Mouse (Mus musculus) thymus, adult 2 months (tissue): ENCODE measurements around the gene Hip1.

ENCODE experiments used
- CTCF ChIP-seq: fragments of 200-500 bp; IDR thresholded peaks from 2 replicates; pipeline ENCODE4 v1.5.1; 2012; ENCODE audit warnings: mild to moderate bottlenecking, control low read depth, low read length, moderate library complexity, borderline replicate concordance; ENCODE audit not compliant: control insufficient read depth, poor library complexity, insufficient read depth; ENCODE audit errors: extremely low read depth
- POLR2A ChIP-seq: fragments of 200-500 bp; IDR thresholded peaks from 2 replicates; pipeline ENCODE4 v1.6.1; 2012; ENCODE audit warnings: mild to moderate bottlenecking, low read length, control low read depth, moderate library complexity; ENCODE audit not compliant: control insufficient read depth, poor library complexity, insufficient read depth; ENCODE audit errors: extremely low read depth

- TF ChIP-seq POLR2A (no peak), CTCF (no peak)
Observed at GRCm38 (mm10) chr5:135395826-135396225, 149.1 kb downstream of the Hip1 start.
